Mouse (Mus musculus): ENCODE results near the gene Zdhhc19.

Gene Zdhhc19

GRCm38 (mm10) chr16:32513948-32514347, 17.9 kb downstream of the Zdhhc19 start:
- no peak for DNase-seq (ENCODE audit: low read depth, low spot score)

GRCm38 (mm10) chr16:32516006-32516962, 20.2 kb downstream of the Zdhhc19 start:
- DNase-seq (ENCODE audit: low read depth, low spot score): no peak

GRCm38 (mm10) chr16:32517785-32518481, 21.9 kb downstream of the Zdhhc19 start:
- no peak for DNase-seq (ENCODE audit: low read depth, low spot score)

- DNase-seq (ENCODE audit: low read depth, low spot score): no peak
These were observed 23.7 kb downstream of the Zdhhc19 start for GRCm38 (mm10) chr16:32519656-32520371.

GRCm38 (mm10) chr16:32520372-32520748, 24.3 kb downstream of the Zdhhc19 start:
- peak; percentile 33 for DNase-seq (ENCODE audit: low read depth, low spot score)

GRCm38 (mm10) chr16:32522578-32523194, 26.6 kb downstream of the Zdhhc19 start:
- peak; percentile 51 for DNase-seq (ENCODE audit: low read depth, low spot score)

- peak; percentile 91 for DNase-seq (ENCODE audit: low read depth, low spot score)
These were observed 27.6 kb downstream of the Zdhhc19 start for GRCm38 (mm10) chr16:32523462-32524243.

- peak; percentile 36 for DNase-seq (ENCODE audit: low read depth, low spot score)
These were observed 28.2 kb downstream of the Zdhhc19 start for GRCm38 (mm10) chr16:32524244-32524615.

GRCm38 (mm10) chr16:32526906-32527305, 30.8 kb downstream of the Zdhhc19 start:
- peak; percentile 84 for DNase-seq (ENCODE audit: low read depth, low spot score)

GRCm38 (mm10) chr16:32532878-32533826, 37.1 kb downstream of the Zdhhc19 start:
- no peak for DNase-seq (ENCODE audit: low read depth, low spot score)

GRCm38 (mm10) chr16:32535157-32535751, 39.2 kb downstream of the Zdhhc19 start:
- peak; percentile 50 for DNase-seq (ENCODE audit: low read depth, low spot score)

GRCm38 (mm10) chr16:32537867-32538660, 42.0 kb downstream of the Zdhhc19 start:
- DNase-seq (ENCODE audit: low read depth, low spot score): no peak

- no peak for DNase-seq (ENCODE audit: low read depth, low spot score)
These were observed 42.7 kb downstream of the Zdhhc19 start for GRCm38 (mm10) chr16:32538761-32539255.

- no peak for DNase-seq (ENCODE audit: low read depth, low spot score)
These were observed 45.5 kb downstream of the Zdhhc19 start for GRCm38 (mm10) chr16:32541338-32542179.

GRCm38 (mm10) chr16:32543422-32543821, 47.4 kb downstream of the Zdhhc19 start:
- no peak for DNase-seq (ENCODE audit: low read depth, low spot score)

- no peak for DNase-seq (ENCODE audit: low read depth, low spot score)
These were observed 51.3 kb downstream of the Zdhhc19 start for GRCm38 (mm10) chr16:32547156-32548068.
